Mouse (Mus musculus) thymus, postnatal 10 days (tissue): ENCODE measurements around the gene Usp7.

Experiments used
- DNase-seq, 2 experiments: peaks; one replicate each; pipeline ENCODE4 v3.0.0; 2021; ENCODE audit warnings: low spot score in 2 of 2

Usp7 gene

GRCm38 (mm10) chr16:8674165-8674564, 117.9 kb downstream of the Usp7 start:
- peak; percentile 56 to 84 for DNase-seq

- DNase-seq = no peak
These were observed 118.8 kb downstream of the Usp7 start for GRCm38 (mm10) chr16:8673343-8673742.

GRCm38 (mm10) chr16:8672811-8673210, 119.3 kb downstream of the Usp7 start:
- no peak for DNase-seq

GRCm38 (mm10) chr16:8672350-8672687, 119.8 kb downstream of the Usp7 start:
- no peak for DNase-seq

GRCm38 (mm10) chr16:8671551-8672349, 120.4 kb downstream of the Usp7 start, which contains the start of gene Carhsp1:
Gene Carhsp1 (minus strand): TSS chr16:8672155.
- DNase-seq = peak; percentile 93 to 94

GRCm38 (mm10) chr16:8670041-8671035, 121.8 kb downstream of the Usp7 start:
- DNase-seq = no peak

- no peak for DNase-seq
These were observed 122.7 kb downstream of the Usp7 start for GRCm38 (mm10) chr16:8669432-8669831.

- no peak for DNase-seq
These were observed 123.7 kb downstream of the Usp7 start for GRCm38 (mm10) chr16:8668386-8668785.

- no peak for DNase-seq
These were observed 124.3 kb downstream of the Usp7 start for GRCm38 (mm10) chr16:8667814-8668213.

- no peak for DNase-seq
These were observed 124.8 kb downstream of the Usp7 start for GRCm38 (mm10) chr16:8667261-8667660.

GRCm38 (mm10) chr16:8666452-8666851, 125.7 kb downstream of the Usp7 start:
- DNase-seq = no peak

GRCm38 (mm10) chr16:8665367-8665766, 126.7 kb downstream of the Usp7 start:
- DNase-seq = no peak

GRCm38 (mm10) chr16:8663606-8664539, 128.2 kb downstream of the Usp7 start:
- DNase-seq = no peak

GRCm38 (mm10) chr16:8663022-8663421, 129.1 kb downstream of the Usp7 start:
- no peak for DNase-seq

GRCm38 (mm10) chr16:8658764-8659163, 133.3 kb downstream of the Usp7 start:
- DNase-seq = no peak

GRCm38 (mm10) chr16:8658349-8658748, 133.8 kb downstream of the Usp7 start:
- no peak for DNase-seq

GRCm38 (mm10) chr16:8656256-8656655, 135.9 kb downstream of the Usp7 start:
- DNase-seq = no peak

GRCm38 (mm10) chr16:8655599-8655998, 136.5 kb downstream of the Usp7 start:
- no peak for DNase-seq

GRCm38 (mm10) chr16:8655108-8655507, 137.0 kb downstream of the Usp7 start:
- no peak for DNase-seq

GRCm38 (mm10) chr16:8650007-8650406, 142.1 kb downstream of the Usp7 start:
- DNase-seq = no peak

- no peak for DNase-seq
These were observed 146.6 kb downstream of the Usp7 start for GRCm38 (mm10) chr16:8645546-8645945.
